Mouse (Mus musculus) CH12.LX (cell line): ENCODE data around the gene Tpx2. TPM values are rescaled to one million over a fixed set of nuclear protein-coding genes. Genes with fewer than 3 reads are reported as not detected.

Source experiments
- DNase-seq: peaks from one replicate; pipeline ENCODE4 v3.0.0-alpha.2; 2013; ENCODE audit errors: extremely low read depth
- H3K27ac ChIP-seq: 2 replicates; pipeline ENCODE4 v1.5.1; 2012; ENCODE audit warnings: low read depth, mild to moderate bottlenecking, control low read depth, moderate library complexity; ENCODE audit not compliant: insufficient read depth
- H3K27me3 ChIP-seq: replicated peaks from 2 replicates; pipeline ENCODE3; 2012; ENCODE audit warnings: inconsistent platforms
- H3K36me3 ChIP-seq, 2 experiments: replicated peaks in 1 of 2; 2 replicates each; pipeline versions ENCODE3 to v1.6.1; 2012; ENCODE audit warnings: inconsistent platforms in 1 of 2, low read length in 1 of 2, mild to moderate bottlenecking in 1 of 2, mixed read lengths in 1 of 2, moderate library complexity in 1 of 2; ENCODE audit not compliant: control insufficient read depth in 1 of 2, insufficient read depth in 1 of 2
- H3K4me1 ChIP-seq, 2 experiments: 2 replicates each; pipeline ENCODE4 v1.6.1; 2012; ENCODE audit warnings: inconsistent platforms in 1 of 2, moderate library complexity in 1 of 2; ENCODE audit not compliant: insufficient read depth in 2 of 2, control insufficient read depth in 1 of 2
- H3K4me2 ChIP-seq: 2 replicates; pipeline ENCODE4 v1.6.1; 2012; ENCODE audit warnings: low read depth, mild to moderate bottlenecking, control low read depth; ENCODE audit not compliant: poor library complexity, insufficient read depth, severe bottlenecking
- H3K4me3 ChIP-seq, 3 experiments: fragments of 150-350 bp in 1 of 3; sonication (generic) in 1 of 3; replicated peaks in 1 of 3; 2 replicates each; pipeline versions ENCODE3 to v1.5.1; 2011 to 2012; ENCODE audit warnings: low read depth in 2 of 3, low read length in 2 of 3, mild to moderate bottlenecking in 2 of 3, moderate library complexity in 2 of 3, control low read depth in 1 of 3, improper control_type of control experiment in 1 of 3, inconsistent platforms in 1 of 3, mixed read lengths in 1 of 3; ENCODE audit not compliant: poor library complexity in 1 of 3
- H3K79me2 ChIP-seq: replicated peaks from 2 replicates; pipeline ENCODE4 v1.6.1; 2012; ENCODE audit warnings: mild to moderate bottlenecking, moderate library complexity; ENCODE audit not compliant: control insufficient read depth, poor library complexity, insufficient read depth, severe bottlenecking; ENCODE audit errors: extremely low read depth
- H3K9ac ChIP-seq: 2 replicates; pipeline ENCODE4 v1.6.1; 2012; ENCODE audit warnings: low read depth, mild to moderate bottlenecking, control low read depth, moderate library complexity; ENCODE audit not compliant: insufficient read depth
- H3K9me3 ChIP-seq: replicated peaks from 2 replicates; pipeline ENCODE3; 2012; ENCODE audit warnings: low read length, inconsistent platforms, mixed read lengths
- CHD1 ChIP-seq: IDR thresholded peaks from 2 replicates; pipeline ENCODE4 v1.6.1; 2012; ENCODE audit warnings: low read depth, low read length, improper control_type of control experiment, inconsistent platforms
- CHD2 ChIP-seq: IDR thresholded peaks from 2 replicates; pipeline ENCODE4 v1.6.1; 2011; ENCODE audit warnings: low read length, improper control_type of control experiment
- E2F4 ChIP-seq: IDR thresholded peaks from 2 replicates; pipeline ENCODE4 v1.6.1; 2011; ENCODE audit warnings: low read depth, low read length, improper control_type of control experiment; ENCODE audit not compliant: insufficient replicate concordance
- ELF1 ChIP-seq: IDR thresholded peaks from 2 replicates; pipeline ENCODE4 v1.6.1; 2014; ENCODE audit warnings: low read depth, mild to moderate bottlenecking, inconsistent platforms, low read length, improper control_type of control experiment
- EP300 ChIP-seq: IDR thresholded peaks from 2 replicates; pipeline ENCODE4 v1.6.1; 2011; ENCODE audit warnings: low read length, improper control_type of control experiment
- ETS1 ChIP-seq: conservative IDR thresholded peaks from 2 replicates; pipeline ENCODE4 v1.6.1; 2012; ENCODE audit warnings: low read depth, mild to moderate bottlenecking, inconsistent platforms, low read length, improper control_type of control experiment, moderate library complexity
- GABPA ChIP-seq: IDR thresholded peaks from 2 replicates; pipeline ENCODE4 v1.6.1; 2012; ENCODE audit warnings: low read depth, low read length, improper control_type of control experiment, inconsistent platforms; ENCODE audit not compliant: insufficient replicate concordance
- HCFC1 ChIP-seq: IDR thresholded peaks from 2 replicates; pipeline ENCODE4 v1.6.1; 2012; ENCODE audit warnings: low read depth, mild to moderate bottlenecking, inconsistent platforms, low read length, improper control_type of control experiment
- IRF4 ChIP-seq: IDR thresholded peaks from 2 replicates; pipeline ENCODE4 v1.6.1; 2014; ENCODE audit warnings: low read depth, mild to moderate bottlenecking, inconsistent platforms, low read length, improper control_type of control experiment
- JUN ChIP-seq: IDR thresholded peaks from 2 replicates; pipeline ENCODE4 v1.6.1; 2011; ENCODE audit warnings: low read depth, mild to moderate bottlenecking, low read length, improper control_type of control experiment, moderate library complexity; ENCODE audit not compliant: insufficient read depth
- MAZ ChIP-seq: IDR thresholded peaks from 2 replicates; pipeline ENCODE4 v1.6.1; 2012; ENCODE audit warnings: low read depth, mild to moderate bottlenecking, inconsistent platforms, low read length, improper control_type of control experiment, moderate library complexity
- MYC ChIP-seq: IDR thresholded peaks from 2 replicates; pipeline ENCODE4 v1.6.1; 2011; ENCODE audit warnings: low read depth, mild to moderate bottlenecking, improper control_type of control experiment, low read length
- NELFE ChIP-seq: IDR thresholded peaks from 2 replicates; pipeline ENCODE4 v1.6.1; 2011; ENCODE audit warnings: low read depth, low read length, improper control_type of control experiment
- POLR2AphosphoS2 ChIP-seq: IDR thresholded peaks from 2 replicates; pipeline ENCODE4 v1.6.1; 2011; ENCODE audit warnings: low read depth, low read length, improper control_type of control experiment
- RAD21 ChIP-seq: IDR thresholded peaks from 2 replicates; pipeline ENCODE4 v1.6.1; 2011; ENCODE audit warnings: low read depth, mild to moderate bottlenecking, low read length, improper control_type of control experiment, moderate library complexity
- SIN3A ChIP-seq: IDR thresholded peaks from 2 replicates; pipeline ENCODE4 v1.6.1; 2012; ENCODE audit warnings: low read length, improper control_type of control experiment, inconsistent platforms
- SMC3 ChIP-seq: IDR thresholded peaks from 2 replicates; pipeline ENCODE4 v1.6.1; 2011; ENCODE audit warnings: low read depth, low read length, improper control_type of control experiment
- TBP ChIP-seq: conservative IDR thresholded peaks from 2 replicates; pipeline ENCODE4 v1.6.1; 2011; ENCODE audit warnings: low read depth, low read length, improper control_type of control experiment
- TCF12 ChIP-seq: IDR thresholded peaks from 2 replicates; pipeline ENCODE4 v1.6.1; 2014; ENCODE audit warnings: low read depth, mild to moderate bottlenecking, inconsistent platforms, low read length, improper control_type of control experiment
- USF2 ChIP-seq: conservative IDR thresholded peaks from 2 replicates; pipeline ENCODE4 v1.6.1; 2011; ENCODE audit warnings: low read depth, low read length, improper control_type of control experiment
- ZKSCAN1 ChIP-seq: IDR thresholded peaks from 2 replicates; pipeline ENCODE4 v1.6.1; 2012; ENCODE audit warnings: low read depth, inconsistent platforms, low read length, improper control_type of control experiment, borderline replicate concordance
- ZMIZ1 ChIP-seq: IDR thresholded peaks from 2 replicates; pipeline ENCODE4 v1.6.1; 2012; ENCODE audit warnings: low read depth, mild to moderate bottlenecking, inconsistent platforms, low read length, improper control_type of control experiment
- dilution Hi-C: fragments of 300-500 bp; cut with MboI; formaldehyde crosslinking; loops from 2 replicates; pipeline ENCODE4 v1.14.3; 2020; ENCODE audit warnings: low sequenced_read_pairs; ENCODE audit not compliant: extremely low pct_unique_long_range_greater_than_20kb, extremely low pct_ligation_motif_present
- in situ Hi-C: fragments of 300-500 bp; cut with MboI; formaldehyde crosslinking; loops from 3 replicates; pipeline ENCODE4 v1.14.3; 2019; ENCODE audit warnings: low sequenced_read_pairs, low pct_ligation_motif_present, low pct_unique_long_range_greater_than_20kb, mixed read lengths
- polyA plus RNA-seq: library from polyadenylated mRNA; unstranded; fragments of >175 nt; gene quantifications from 2 replicates; pipeline ENCODE4 v1.2.1, GENCODE M21; 2012; ENCODE audit warnings: low read depth; ENCODE audit not compliant: insufficient read length
- total RNA-seq, 2 experiments: library from RNA; depleted of rRNA; stranded (reverse); fragments of 300-350 nt in 1 of 2; fragments of >200 nt in 1 of 2; gene quantifications; 2 replicates each; pipeline ENCODE4 v1.2.3; 2012 to 2014

Gene Tpx2
- total and polyA plus RNA-seq, 3 experiments: 66.1 to 127 (median 98.0) TPM

DNA sequence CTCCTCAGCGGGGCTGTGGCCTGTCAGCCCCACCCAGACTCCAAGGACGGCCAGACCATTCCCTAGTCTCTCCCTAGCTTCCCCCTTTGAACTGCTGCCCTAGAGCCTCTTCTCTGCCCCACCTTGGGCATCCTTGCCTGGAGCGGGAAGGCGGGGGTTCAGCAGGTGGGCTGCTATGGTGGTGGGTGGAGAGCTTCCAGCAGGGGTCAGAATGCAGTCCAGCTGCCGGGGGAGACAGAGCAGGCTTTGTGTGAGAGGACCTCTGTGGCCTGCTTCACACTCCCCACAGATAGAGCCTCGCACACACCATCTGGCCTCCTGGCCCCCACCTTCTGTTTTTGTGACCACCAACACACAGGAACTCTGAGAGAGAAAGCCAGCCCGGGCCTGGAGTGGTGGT lies 74.6 kb downstream of the Tpx2 start:
- dilution Hi-C loops: no loop called here

DNA sequence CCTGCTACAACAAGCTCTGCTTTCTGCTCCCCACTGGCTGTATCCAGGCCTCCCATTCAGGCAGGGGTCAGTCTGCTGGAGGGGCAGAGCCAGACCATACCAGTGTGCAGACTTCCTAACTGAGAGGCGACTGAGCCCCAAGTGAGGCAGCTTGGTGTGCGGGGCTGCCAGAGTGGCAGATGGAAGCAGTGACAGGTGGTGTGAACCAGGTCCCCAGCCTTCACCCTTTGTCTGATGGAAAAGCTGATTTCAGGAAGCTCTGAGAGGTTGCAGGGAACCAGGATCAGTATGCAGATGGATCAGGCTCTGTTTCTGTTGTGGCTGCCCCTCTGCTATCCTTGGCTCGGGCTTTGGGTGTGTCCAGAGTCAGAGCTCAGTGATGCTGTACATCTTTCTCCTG lies 75.9 kb downstream of the Tpx2 start:
- no peak for DNase-seq
- TF ChIP-seq JUN (no peak), MYC (no peak), POLR2AphosphoS2 (no peak), IRF4 (no peak), ZKSCAN1 (no peak), SIN3A (no peak), HCFC1 (no peak), EP300 (no peak), TBP (no peak), RAD21 (no peak), ELF1 (no peak), MAZ (no peak), CHD2 (no peak), SMC3 (no peak)
- Histone ChIP-seq H3K4me2 (no peak overlapping the region), H3K27me3 (no peaks in the 10 kb centered on the region), H3K4me1 (peaks cover 10 to 73% of the 10 kb centered on the region in 2 experiments), H3K79me2 (no peaks in the 10 kb centered on the region), H3K4me3 (no peak overlapping the region), H3K9me3 (peaks cover 3% of the 10 kb centered on the region), H3K9ac (no peak overlapping the region), H3K36me3 (no peaks in the 10 kb centered on the region), H3K27ac (no peak overlapping the region)
- in situ Hi-C loops (loop anchor here (25.0 kb wide), 1 partner anchor 664 kb away; no protein-coding TSS in a partner anchor), dilution Hi-C loops (no loop called here)

More for the DNA sequence above, 74.6 kb downstream of the Tpx2 start:
- no peak overlapping the region for H3K27ac ChIP-seq
- no peaks in the 10 kb centered on the region for H3K36me3 ChIP-seq
- no peaks in the 10 kb centered on the region for H3K27me3 ChIP-seq
- TF ChIP-seq ZMIZ1 (no peak), NELFE (no peak), ELF1 (no peak), TCF12 (no peak), E2F4 (no peak), CHD1 (no peak), IRF4 (no peak), USF2 (no peak), MYC (no peak), ETS1 (no peak), GABPA (no peak)
- DNase-seq: no peak
- H3K79me2 ChIP-seq: no peaks in the 10 kb centered on the region
- H3K4me3 ChIP-seq: no peak overlapping the region
- no peak overlapping the region for H3K4me2 ChIP-seq
- H3K9ac ChIP-seq: no peak overlapping the region
- peaks cover 3% of the 10 kb centered on the region for H3K9me3 ChIP-seq
- peaks cover 14 to 73% of the 10 kb centered on the region in 2 experiments for H3K4me1 ChIP-seq
- in situ Hi-C loops: loop anchor here (25.0 kb wide), 1 partner anchor 665 kb away; no protein-coding TSS in a partner anchor
